Comparison of ENCODE assay signal across 8 mouse cellular contexts in genomic region chr2:20966176-20967100, GRCm38 (mm10). TPM values are rescaled to one million over a fixed set of nuclear protein-coding genes. Genes with fewer than 3 reads are reported as not detected.
DNase-seq lines count a peak whose midpoint lies in the region; ATAC-seq and TF ChIP-seq lines count a peak whose summit lies in the region.

No protein-coding gene starts in this region.

- peak overlapping the region; percentile 100 for H3K9ac ChIP-seq in forebrain, embryonic 14.5 days (ENCODE audit: low read length)
- no peak overlapping the region for H3K9ac ChIP-seq in limb, embryonic 11.5 days (ENCODE audit: low read length)
- peak overlapping the region; percentile 99 for H3K9ac ChIP-seq in neural tube, embryonic 15.5 days (replicated peaks)

- no peaks in the 10 kb centered on the region for H3K9me3 ChIP-seq in forebrain, embryonic 14.5 days (replicated peaks; ENCODE audit: control insufficient read depth, low read length)
- no peaks in the 10 kb centered on the region for H3K9me3 ChIP-seq in limb, embryonic 11.5 days (ENCODE audit: control insufficient read depth, low read length)
- no peaks in the 10 kb centered on the region for H3K9me3 ChIP-seq in neural tube, embryonic 15.5 days (replicated peaks)

- no peaks in the 10 kb centered on the region for H3K36me3 ChIP-seq in testis, adult 2 months (ENCODE audit: control insufficient read depth, insufficient read depth, low read length)
- no peaks in the 10 kb centered on the region for H3K36me3 ChIP-seq in forebrain, embryonic 14.5 days (ENCODE audit: control insufficient read depth, insufficient read depth, low read length)
- H3K36me3 ChIP-seq in limb, embryonic 11.5 days (ENCODE audit: control insufficient read depth, insufficient read depth, low read length), result no peaks in the 10 kb centered on the region
- H3K36me3 ChIP-seq in neural tube, embryonic 15.5 days, result no peaks in the 10 kb centered on the region

- H3K27ac ChIP-seq in testis, adult 2 months (ENCODE audit: control insufficient read depth, insufficient read depth, low read depth, low read length), result peak overlapping the region; percentile 54
- peak overlapping the region; percentile 100 for H3K27ac ChIP-seq in forebrain, embryonic 14.5 days (ENCODE audit: low read depth, low read length)
- H3K27ac ChIP-seq in limb, embryonic 11.5 days (replicated peaks; ENCODE audit: low read depth, low read length), result no peak overlapping the region
- peak overlapping the region; percentile 100 for H3K27ac ChIP-seq in neural tube, embryonic 15.5 days (replicated peaks)

- no peak for DNase-seq in testis, postnatal 10 days (ENCODE audit: low spot score)
- DNase-seq in forebrain, embryonic 14.5 days (ENCODE audit: low spot score), result no peak
- DNase-seq in limb, embryonic 11.5 days (ENCODE audit: low spot score), result no peak
- no peak for DNase-seq in thymus, postnatal 25 days
- DNase-seq in gastrocnemius, postnatal 10 days, result no peak
- no peak for DNase-seq in spleen, adult 12 weeks (ENCODE audit: low spot score)

- WGBS in forebrain, embryonic 14.5 days, result 12% methylated on average over 18 of the region's 18 CpGs
- 39% methylated on average over 18 of the region's 18 CpGs for WGBS in limb, embryonic 11.5 days
- 15% methylated on average over 18 of the region's 18 CpGs for WGBS in neural tube, embryonic 15.5 days

- ATAC-seq in forebrain, embryonic 14.5 days, result no peak
- ATAC-seq in limb, embryonic 11.5 days (ENCODE audit: insufficient number of reproducible peaks, low FRiP score, low TSS enrichment, low read depth), result no peak
- no peak for ATAC-seq in neural tube, embryonic 15.5 days (ENCODE audit: low FRiP score)

- peak overlapping the region; percentile 88 for H3K4me3 ChIP-seq in testis, adult 2 months (ENCODE audit: control insufficient read depth, low read depth, low read length)
- H3K4me3 ChIP-seq in forebrain, embryonic 14.5 days (ENCODE audit: low read depth, low read length), result peak overlapping the region; percentile 97
- peak overlapping the region; percentile 81 for H3K4me3 ChIP-seq in limb, embryonic 11.5 days (ENCODE audit: low read depth, low read length)
- H3K4me3 ChIP-seq in neural tube, embryonic 15.5 days (replicated peaks), result peak overlapping the region; percentile 88

- peaks cover 7% of the 10 kb centered on the region for H3K4me1 ChIP-seq in testis, adult 2 months (ENCODE audit: control insufficient read depth, insufficient read depth, low read length)
- peaks cover 31% of the 10 kb centered on the region for H3K4me1 ChIP-seq in forebrain, embryonic 14.5 days (ENCODE audit: control insufficient read depth, insufficient read depth, low read length)
- H3K4me1 ChIP-seq in limb, embryonic 11.5 days (ENCODE audit: control insufficient read depth, insufficient read depth, low read length), result peaks cover 5% of the 10 kb centered on the region; the same call in 1 of the 2 replicates
- peaks cover 47% of the 10 kb centered on the region for H3K4me1 ChIP-seq in neural tube, embryonic 15.5 days

- no peak for TF ChIP-seq CTCF in testis, adult 2 months (IDR thresholded peaks at IDR 0.05; ENCODE audit: control insufficient read depth, insufficient read depth, insufficient replicate concordance, low read depth, low read length)

- peak overlapping the region; percentile 85 for H3K4me2 ChIP-seq in forebrain, embryonic 14.5 days (ENCODE audit: low read length)
- H3K4me2 ChIP-seq in limb, embryonic 11.5 days (ENCODE audit: low read depth, severe bottlenecking), result peak overlapping the region; percentile 88
- peak overlapping the region; percentile 85 for H3K4me2 ChIP-seq in neural tube, embryonic 15.5 days

- H3K27me3 ChIP-seq in testis, adult 2 months (ENCODE audit: control insufficient read depth, insufficient read depth, low read length), result no peaks in the 10 kb centered on the region; the same call in none of the 2 replicates
- H3K27me3 ChIP-seq in forebrain, embryonic 14.5 days (replicated peaks; ENCODE audit: control insufficient read depth, insufficient read depth, low read length), result no peaks in the 10 kb centered on the region
- no peaks in the 10 kb centered on the region for H3K27me3 ChIP-seq in limb, embryonic 11.5 days (ENCODE audit: control insufficient read depth, insufficient read depth, low read length)
- no peaks in the 10 kb centered on the region for H3K27me3 ChIP-seq in neural tube, embryonic 15.5 days (replicated peaks)

- TF ChIP-seq POLR2A in testis, adult 2 months (IDR thresholded peaks at IDR 0.05; ENCODE audit: control insufficient read depth, low read depth, low read length), result no peak

RNA-seq across cellular contexts. Expression of gene Arhgap21, which starts 2.2 kb away (rescaled TPM):
- 1.6 and 3.3 TPM in 2 replicates for polyA plus RNA-seq in testis, adult 2 months (2012; rRNA removed)
- 34.0 and 43.0 TPM in 2 replicates for polyA plus RNA-seq in forebrain, embryonic 14.5 days (2014; fragmentation: Nextera tagmentation; extraction: Ambion mirVana)
- polyA plus RNA-seq in limb, embryonic 11.5 days (2014; fragmentation: Nextera tagmentation; extraction: Ambion mirVana), result 16.3 and 16.9 TPM in 2 replicates
- polyA plus RNA-seq in neural tube, embryonic 15.5 days (2015; fragmentation: Nextera tagmentation; extraction: Ambion mirVana), result 25.7 and 27.6 TPM in 2 replicates
- total RNA-seq in gastrocnemius, postnatal 10 days (2021), result 10 to 100 TPM; 35.9 to 56.3 TPM
